Mouse (Mus musculus) forebrain, embryonic 13.5 days (tissue): ENCODE data around the gene Tspo. TPM values are rescaled to one million over a fixed set of nuclear protein-coding genes. Genes with fewer than 3 reads are reported as not detected.

Source experiments
- ATAC-seq: fragments of 200-750 bp; cut with Nextera tagmentation; 2 replicates; pipeline ENCODE4 v1.8.0; 2017
- H3K27ac ChIP-seq: fragments of 300-500 bp; sonication (generic); 2 replicates; pipeline ENCODE4 v1.5.1; 2015; ENCODE audit warnings: inconsistent platforms, mild to moderate bottlenecking, moderate library complexity
- H3K27me3 ChIP-seq: fragments of 300-500 bp; sonication (generic); 2 replicates; pipeline ENCODE4 v1.6.1; 2015; ENCODE audit warnings: mild to moderate bottlenecking, inconsistent platforms
- H3K36me3 ChIP-seq: fragments of 300-500 bp; sonication (generic); 2 replicates; pipeline ENCODE4 v1.6.1; 2015; ENCODE audit warnings: mild to moderate bottlenecking, inconsistent platforms; ENCODE audit not compliant: poor library complexity, severe bottlenecking
- H3K4me1 ChIP-seq: fragments of 300-500 bp; sonication (generic); 2 replicates; pipeline ENCODE4 v1.6.1; 2015; ENCODE audit warnings: inconsistent platforms
- H3K4me2 ChIP-seq: fragments of 300-500 bp; sonication (generic); 2 replicates; pipeline ENCODE4 v1.6.1; 2015; ENCODE audit warnings: inconsistent platforms, mild to moderate bottlenecking, moderate library complexity
- H3K4me3 ChIP-seq: fragments of 300-500 bp; sonication (generic); 2 replicates; pipeline ENCODE4 v1.5.1; 2015; ENCODE audit warnings: mild to moderate bottlenecking, inconsistent platforms
- H3K9ac ChIP-seq: fragments of 300-500 bp; sonication (generic); 2 replicates; pipeline ENCODE4 v1.6.1; 2015; ENCODE audit warnings: mild to moderate bottlenecking, inconsistent platforms
- H3K9me3 ChIP-seq: fragments of 300-500 bp; sonication (generic); replicated peaks from 2 replicates; pipeline ENCODE4 v1.6.1; 2016; ENCODE audit warnings: inconsistent platforms
- WGBS: fragments of 180-500 bp; shearing (Covaris S2); methylation state at CpG from one replicate; pipeline ENCODE4 v1.1.7; 2015; 5-methylcytosine and 5-hydroxymethylcytosine counted together
- polyA plus RNA-seq: library from polyadenylated mRNA; unstranded; fragments of >200 nt; fragmentation: Nextera tagmentation; extraction: Ambion mirVana; gene quantifications from 2 replicates; pipeline ENCODE4 v1.2.1, GENCODE M21; 2015

Gene Tspo
- polyA plus RNA-seq, 1 experiment from 2014 or later, result 12.2 TPM

DNA sequence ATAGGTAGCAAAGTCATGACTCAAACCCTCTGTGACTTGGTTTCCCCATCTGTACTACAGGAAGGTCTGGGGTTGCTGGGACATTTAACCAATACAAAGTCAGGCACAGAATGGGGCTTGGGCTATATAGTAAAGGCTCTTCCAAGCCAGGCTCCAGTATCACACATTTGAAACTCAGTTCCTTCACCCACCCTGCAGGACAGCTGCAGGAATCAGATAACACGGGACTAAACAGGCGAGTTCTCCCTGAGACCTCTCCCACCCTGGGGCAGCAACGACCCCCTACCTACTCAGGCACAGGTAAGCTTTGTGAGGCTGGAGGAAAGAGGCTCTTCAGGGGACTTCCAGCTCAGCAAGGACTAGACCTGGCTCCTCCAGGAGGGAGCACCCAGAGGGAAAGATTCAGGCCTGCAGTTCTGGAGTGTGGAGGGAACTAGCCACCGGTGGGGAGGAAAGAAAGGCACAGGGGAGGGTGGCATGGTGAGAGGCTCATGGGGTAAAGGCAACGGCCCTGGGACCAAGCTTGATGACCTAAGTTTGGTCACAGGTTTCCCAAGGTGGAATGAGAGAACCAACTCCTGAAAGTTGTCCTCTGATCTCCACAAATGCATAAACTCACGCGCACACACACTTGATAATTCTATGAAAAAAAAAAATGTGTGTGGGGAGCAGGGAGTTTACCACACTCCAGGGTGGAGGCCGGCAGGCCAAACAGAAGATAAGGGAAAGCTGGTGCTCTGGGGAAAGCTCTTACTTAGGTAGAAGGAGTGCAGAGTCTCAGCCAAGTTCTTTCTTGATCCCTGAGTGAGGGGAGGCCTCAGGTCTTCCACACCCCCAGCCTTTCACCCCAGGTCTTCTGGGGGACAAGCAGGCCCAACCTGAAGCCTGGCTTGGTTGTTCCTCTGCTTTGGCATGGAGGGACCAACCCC lies 29.1 kb downstream of the Tspo start:
- peaks cover 24% of the 10 kb centered on the region for H3K4me1 ChIP-seq
- no peak for ATAC-seq
- H3K9me3 ChIP-seq, result no peaks in the 10 kb centered on the region
- WGBS, result 88% methylated on average over 8 of the region's 8 CpGs
- H3K9ac ChIP-seq, result peak overlapping the region; percentile 84; the same call in 1 of the 2 replicates
- peak overlapping the region; percentile 84 for H3K4me2 ChIP-seq
- H3K27me3 ChIP-seq, result no peaks in the 10 kb centered on the region
- peaks cover 26% of the 10 kb centered on the region for H3K36me3 ChIP-seq
- H3K4me3 ChIP-seq, result no peak overlapping the region
- no peak overlapping the region for H3K27ac ChIP-seq

DNA sequence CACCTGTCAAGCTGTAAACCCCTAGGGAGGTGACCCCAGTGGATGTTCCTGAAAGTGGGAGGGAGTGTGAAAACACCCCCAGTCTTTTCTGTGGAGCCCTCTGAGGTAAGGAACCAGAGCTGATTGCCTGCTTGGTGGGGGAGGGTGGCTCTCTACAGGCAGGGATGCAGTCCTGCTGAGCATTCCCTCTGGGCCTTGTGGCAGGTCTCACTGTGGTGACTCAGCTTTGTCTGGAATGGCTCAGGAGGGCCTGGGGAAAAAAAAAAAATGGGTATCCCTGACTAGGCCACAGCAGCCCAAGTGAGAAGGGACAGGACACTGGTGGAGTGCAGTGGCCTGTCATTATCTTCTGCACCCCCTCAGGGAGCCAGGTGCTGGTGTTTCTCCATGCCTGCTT lies 29.8 kb downstream of the Tspo start:
- Histone ChIP-seq H3K27ac (no peak overlapping the region), H3K9me3 (no peaks in the 10 kb centered on the region), H3K36me3 (peaks cover 22% of the 10 kb centered on the region), H3K4me1 (peaks cover 24% of the 10 kb centered on the region), H3K27me3 (no peaks in the 10 kb centered on the region), H3K4me2 (peak overlapping the region; percentile 84), H3K4me3 (peak overlapping the region; percentile 81), H3K9ac (peak overlapping the region; percentile 84)
- no peak for ATAC-seq

DNA sequence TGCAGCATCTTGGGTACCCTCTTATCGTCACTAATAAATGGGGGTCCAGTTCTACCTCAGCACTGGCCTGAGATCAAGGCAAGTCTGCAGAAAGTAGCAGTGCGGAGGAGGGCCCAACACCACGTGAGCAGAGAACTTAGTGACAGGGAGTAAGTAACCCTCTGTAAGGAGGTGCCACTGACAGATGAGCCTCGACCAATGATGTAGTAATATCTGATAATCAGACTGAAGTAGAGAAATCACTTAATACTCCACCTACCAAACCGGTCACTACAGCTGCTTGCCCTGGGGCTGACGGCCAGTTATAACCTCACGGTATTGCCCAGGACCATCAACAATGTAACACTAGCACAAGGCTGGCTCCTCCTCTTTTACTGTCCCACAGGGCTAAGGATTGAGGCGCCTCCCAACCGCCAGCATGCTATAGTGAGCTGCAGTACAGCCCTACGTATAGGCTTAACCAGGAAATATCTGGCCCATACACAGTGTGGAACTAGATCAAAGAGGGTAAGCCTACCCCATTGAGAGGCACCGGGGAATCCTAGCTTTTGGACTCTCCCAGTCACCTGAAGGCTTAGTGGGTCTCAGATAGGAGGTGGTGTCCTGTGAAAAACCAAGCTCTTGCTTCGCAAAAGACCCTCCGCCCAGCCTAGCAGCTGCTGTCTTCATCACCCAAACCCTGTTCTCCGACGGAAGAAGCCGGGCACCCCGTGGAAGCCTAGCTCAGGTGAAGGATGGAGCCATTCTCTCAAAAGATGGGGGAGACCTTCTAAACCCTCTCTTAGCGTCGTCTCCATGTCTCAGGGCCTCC lies 30.5 kb downstream of the Tspo start:
- WGBS, result 10% methylated on average over 19 of the region's 19 CpGs
- H3K36me3 ChIP-seq, result peaks cover 17% of the 10 kb centered on the region
- peak; percentile 36; the same call in 1 of the 2 replicates for ATAC-seq
- H3K27me3 ChIP-seq, result no peaks in the 10 kb centered on the region
- no peaks in the 10 kb centered on the region for H3K9me3 ChIP-seq
- no peak overlapping the region for H3K27ac ChIP-seq
- H3K4me2 ChIP-seq, result peak overlapping the region; percentile 84
- H3K4me3 ChIP-seq, result peak overlapping the region; percentile 81
- peak overlapping the region; percentile 84 for H3K9ac ChIP-seq
- H3K4me1 ChIP-seq, result peaks cover 24% of the 10 kb centered on the region

DNA sequence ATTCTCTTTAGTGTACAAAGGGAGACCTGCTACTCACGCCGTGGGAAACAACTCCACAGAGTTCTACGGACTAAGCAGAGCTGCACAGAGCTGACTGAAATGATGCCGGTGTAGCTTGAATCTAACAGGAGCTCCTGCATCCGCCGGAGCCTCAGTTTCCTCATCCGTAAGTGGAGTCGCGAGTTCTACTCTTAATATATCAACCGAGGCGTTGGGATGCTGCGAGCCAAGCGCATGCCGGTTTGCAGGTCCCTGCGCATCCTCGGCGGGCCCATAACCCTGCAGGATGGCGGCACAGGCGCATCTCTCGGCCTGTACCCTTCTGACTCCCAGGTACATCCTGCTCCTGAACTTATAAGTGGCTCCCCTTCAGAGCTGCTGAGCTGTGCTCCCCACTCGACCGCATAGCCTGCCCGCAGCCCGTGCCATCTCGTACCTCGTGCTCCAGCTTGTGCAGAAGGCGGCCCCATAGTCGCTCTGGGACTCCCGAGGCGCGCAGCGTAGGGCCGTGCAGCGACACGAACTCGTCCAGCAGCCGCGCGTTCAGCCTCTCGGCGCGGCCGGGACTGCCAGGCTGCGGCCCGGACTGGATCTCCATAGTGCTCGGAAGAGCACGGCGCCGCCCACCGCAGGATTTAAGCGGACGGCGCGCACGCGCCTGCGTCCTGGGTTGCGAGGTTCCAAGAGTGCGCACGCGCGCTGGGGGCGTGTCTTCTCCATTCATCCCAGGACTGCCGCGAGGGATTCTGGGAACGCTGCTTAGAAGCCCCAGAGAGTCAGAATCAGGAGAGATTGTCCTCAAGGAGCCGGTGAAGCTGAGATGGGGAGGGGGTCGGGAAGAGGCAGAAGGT lies 31.3 kb downstream of the Tspo start, which contains the start of gene Ttll12:
Gene Ttll12, minus strand, starts transcription at position 645 of the 851 bp plus-strand sequence.
- Histone ChIP-seq H3K36me3 (peaks cover 15% of the 10 kb centered on the region), H3K4me1 (peaks cover 24% of the 10 kb centered on the region), H3K27me3 (no peaks in the 10 kb centered on the region), H3K4me2 (peak within 1 kb of the TSS; percentile 84), H3K9me3 (no peaks in the 10 kb centered on the region), H3K4me3 (peak within 1 kb of the TSS; percentile 81), H3K27ac (peak within 1 kb of the TSS; percentile 51), H3K9ac (peak within 1 kb of the TSS; percentile 84)
- peak; percentile 96 for ATAC-seq
- under 1% methylated on average over 62 of the region's 68 CpGs for WGBS

DNA sequence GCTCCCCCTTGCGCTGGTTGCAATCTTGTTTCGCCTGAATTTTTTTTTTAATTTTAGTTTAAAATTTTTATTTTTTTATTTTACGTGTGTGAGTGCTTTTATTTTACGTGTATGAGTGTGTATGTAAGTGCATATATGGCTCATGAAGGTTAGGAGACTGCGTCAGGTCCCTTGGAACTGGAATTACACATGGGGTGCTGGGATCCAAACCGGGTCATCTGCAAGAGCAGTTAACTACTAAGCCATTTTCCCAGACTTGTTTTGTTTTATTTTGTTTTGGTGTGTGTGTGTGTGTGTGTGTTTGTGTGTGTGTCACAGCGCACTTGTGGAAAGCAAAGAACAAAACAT lies 31.9 kb downstream of the Tspo start:
- Histone ChIP-seq H3K27ac (no peak overlapping the region), H3K4me2 (peak overlapping the region; percentile 84), H3K27me3 (no peaks in the 10 kb centered on the region), H3K4me1 (peaks cover 24% of the 10 kb centered on the region), H3K9ac (peak overlapping the region; percentile 84), H3K4me3 (peak overlapping the region; percentile 81), H3K36me3 (peaks cover 9% of the 10 kb centered on the region), H3K9me3 (no peaks in the 10 kb centered on the region)
- ATAC-seq, result peak; percentile 26; the same call in 1 of the 2 replicates
- WGBS, result 38% methylated on average over 7 of the region's 7 CpGs

DNA sequence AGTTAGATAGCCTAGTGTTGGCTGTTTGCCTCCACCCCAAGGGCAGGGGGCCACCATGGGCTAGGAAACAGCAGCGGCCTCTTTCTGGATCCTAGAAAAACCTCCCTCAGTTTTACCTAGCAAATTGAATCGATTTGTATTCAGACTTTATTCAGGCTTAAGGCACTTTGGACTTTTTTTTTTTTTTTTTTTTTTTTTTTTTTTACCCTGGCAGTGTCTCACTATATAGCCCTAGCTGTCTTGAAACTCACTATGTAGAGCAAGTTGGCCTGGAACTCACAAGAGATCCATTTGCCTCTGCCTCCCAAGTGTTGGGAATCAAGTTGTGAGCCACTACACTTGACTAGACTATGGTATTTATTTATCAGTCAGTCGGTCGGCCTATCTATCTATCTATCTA lies 33.4 kb downstream of the Tspo start:
- H3K9me3 ChIP-seq, result no peaks in the 10 kb centered on the region
- WGBS, result 91% methylated on average over 4 of the region's 4 CpGs
- no peak overlapping the region for H3K4me3 ChIP-seq
- ATAC-seq, result no peak
- H3K36me3 ChIP-seq, result no peaks in the 10 kb centered on the region
- H3K4me1 ChIP-seq, result peaks cover 24% of the 10 kb centered on the region
- no peaks in the 10 kb centered on the region for H3K27me3 ChIP-seq
- H3K27ac ChIP-seq, result no peak overlapping the region
- no peak overlapping the region for H3K9ac ChIP-seq
- H3K4me2 ChIP-seq, result no peak overlapping the region

DNA sequence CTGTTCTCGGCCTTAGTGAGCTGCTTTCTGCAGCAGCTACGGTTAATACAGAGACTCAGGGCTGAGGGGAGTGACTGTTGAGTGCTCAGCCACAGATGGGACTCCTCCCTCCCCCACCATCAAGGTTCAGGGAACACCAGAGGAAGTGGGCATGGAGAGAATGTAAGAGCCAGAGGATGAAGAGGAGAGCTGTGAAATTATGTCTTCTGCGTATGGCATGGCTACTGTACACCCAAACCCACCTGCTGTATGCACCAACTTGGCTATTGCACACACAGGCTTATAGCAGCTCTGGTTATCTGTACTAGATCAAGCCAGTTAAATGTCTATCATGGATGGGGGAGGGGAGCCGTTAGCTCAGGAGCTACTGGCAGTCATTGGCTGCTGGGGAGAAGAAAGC lies 37.8 kb downstream of the Tspo start:
- Histone ChIP-seq H3K9me3 (no peaks in the 10 kb centered on the region), H3K27ac (no peak overlapping the region), H3K4me3 (no peak overlapping the region), H3K9ac (no peak overlapping the region), H3K27me3 (no peaks in the 10 kb centered on the region), H3K4me2 (no peak overlapping the region), H3K4me1 (no peaks in the 10 kb centered on the region), H3K36me3 (no peaks in the 10 kb centered on the region)
- ATAC-seq, result no peak
- WGBS, result 79% methylated on average over 4 of the region's 4 CpGs

DNA sequence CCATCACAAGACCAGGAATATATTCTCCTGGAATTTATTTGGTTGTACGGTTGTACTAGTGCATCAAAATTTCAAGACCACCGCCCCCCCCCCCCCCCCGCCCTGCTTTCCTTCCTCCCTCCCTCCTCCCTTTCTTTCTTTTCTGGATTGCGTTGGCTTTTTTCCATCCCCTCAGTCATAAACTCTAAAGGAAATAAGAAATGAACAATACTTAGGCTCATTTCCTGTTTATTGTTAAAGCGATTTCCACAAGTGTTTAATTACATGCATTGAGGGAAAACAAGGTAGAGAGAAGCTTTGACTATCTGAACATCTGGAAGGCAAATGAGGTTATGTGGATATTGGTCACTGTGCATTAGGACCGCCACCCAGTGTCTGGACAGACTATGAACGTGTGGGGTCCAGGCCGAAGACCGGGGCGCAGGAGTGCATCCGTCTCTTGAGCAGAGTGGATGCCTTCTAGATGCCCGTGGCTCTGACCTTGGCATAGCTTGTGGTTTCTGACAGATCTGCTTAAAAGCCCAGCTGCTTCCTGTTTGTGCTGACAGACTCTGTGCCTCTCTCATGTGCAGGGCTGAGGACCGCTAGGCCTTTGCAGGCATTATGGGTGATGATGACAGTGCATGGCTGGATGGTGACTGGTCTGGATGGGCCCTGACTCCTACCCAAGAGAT lies 39.1 kb downstream of the Tspo start:
- ATAC-seq, result no peak
- Histone ChIP-seq H3K27ac (no peak overlapping the region), H3K27me3 (no peaks in the 10 kb centered on the region), H3K4me2 (no peak overlapping the region), H3K36me3 (no peaks in the 10 kb centered on the region), H3K4me3 (no peak overlapping the region), H3K9ac (no peak overlapping the region), H3K9me3 (no peaks in the 10 kb centered on the region), H3K4me1 (no peaks in the 10 kb centered on the region)
- 85% methylated on average over 12 of the region's 13 CpGs for WGBS

DNA sequence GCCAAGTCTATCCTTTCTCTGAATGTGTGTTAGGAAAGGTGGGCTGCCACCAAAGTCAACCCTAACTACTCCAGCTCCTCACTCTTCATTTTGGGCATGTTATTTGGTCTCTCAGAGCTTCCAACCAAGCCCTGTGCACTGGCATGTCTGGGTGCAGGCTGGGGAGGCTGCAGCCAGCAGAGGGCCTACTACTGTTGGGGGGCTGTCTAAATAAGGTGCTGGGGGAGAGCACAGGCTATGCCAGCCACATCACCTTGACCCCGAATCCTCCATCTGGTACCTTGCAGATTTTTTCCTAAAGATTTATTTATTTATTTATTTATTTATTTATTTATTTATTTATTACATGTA lies 39.6 kb downstream of the Tspo start:
- H3K9me3 ChIP-seq, result no peaks in the 10 kb centered on the region
- no peak overlapping the region for H3K4me2 ChIP-seq
- H3K9ac ChIP-seq, result no peak overlapping the region
- 92% methylated on average over 1 of the region's 1 CpGs for WGBS
- no peaks in the 10 kb centered on the region for H3K27me3 ChIP-seq
- no peak for ATAC-seq
- H3K4me3 ChIP-seq, result no peak overlapping the region
- no peaks in the 10 kb centered on the region for H3K4me1 ChIP-seq
- H3K36me3 ChIP-seq, result no peaks in the 10 kb centered on the region
- no peak overlapping the region for H3K27ac ChIP-seq

DNA sequence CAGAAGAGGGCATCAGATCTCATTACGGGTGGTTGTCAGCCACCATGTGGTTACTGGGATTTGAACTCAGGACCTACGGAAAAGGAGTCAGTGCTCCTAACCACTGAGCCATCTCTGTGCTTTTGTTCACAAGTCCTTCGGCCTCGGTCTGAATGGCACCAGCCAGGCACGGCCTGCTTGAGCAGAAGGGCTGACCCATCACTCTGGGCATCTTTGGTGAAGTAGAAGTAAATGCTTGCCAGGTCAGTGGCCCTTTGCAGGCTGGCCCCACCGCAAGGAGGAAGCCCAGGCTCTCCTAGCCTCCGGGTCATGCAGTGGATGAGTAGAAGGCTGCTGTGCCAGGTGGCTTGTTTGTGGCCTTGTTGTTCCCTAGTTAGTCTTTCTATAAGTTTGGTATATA lies 40.0 kb downstream of the Tspo start:
- no peak overlapping the region for H3K4me3 ChIP-seq
- no peak overlapping the region for H3K9ac ChIP-seq
- H3K4me1 ChIP-seq, result no peaks in the 10 kb centered on the region
- no peaks in the 10 kb centered on the region for H3K27me3 ChIP-seq
- H3K9me3 ChIP-seq, result no peaks in the 10 kb centered on the region
- no peak for ATAC-seq
- 0 out of 2 replicates have a peak, but pooled peaks cover 3% of the 10 kb centered on the region for H3K36me3 ChIP-seq
- 93% methylated on average over 7 of the region's 7 CpGs for WGBS
- no peak overlapping the region for H3K27ac ChIP-seq
- H3K4me2 ChIP-seq, result no peak overlapping the region

DNA sequence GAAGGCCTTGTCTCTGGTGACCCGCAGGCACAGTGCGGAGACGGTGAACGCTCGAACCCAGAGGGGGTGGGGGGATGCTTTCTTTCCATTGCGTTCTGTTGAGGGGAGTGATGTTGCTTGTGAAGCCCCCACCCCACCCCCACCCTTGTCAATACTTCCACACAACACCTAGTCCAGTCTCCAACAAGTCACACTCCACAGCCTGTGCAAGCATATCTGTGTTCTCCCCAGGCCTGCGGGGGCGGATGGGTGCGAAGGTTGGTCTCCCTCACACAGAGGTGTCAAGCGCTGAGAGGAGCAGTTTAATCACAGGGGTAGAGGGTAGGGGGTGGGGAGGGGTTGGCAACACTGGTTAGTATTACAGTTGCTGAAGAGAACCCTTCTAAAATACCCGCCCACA lies 42.8 kb downstream of the Tspo start:
- Histone ChIP-seq H3K4me3 (no peak overlapping the region), H3K36me3 (0 out of 2 replicates have a peak, but pooled peaks cover 4% of the 10 kb centered on the region), H3K4me2 (no peak overlapping the region), H3K27me3 (no peaks in the 10 kb centered on the region), H3K4me1 (no peaks in the 10 kb centered on the region), H3K9me3 (no peaks in the 10 kb centered on the region), H3K9ac (no peak overlapping the region), H3K27ac (no peak overlapping the region)
- ATAC-seq, result no peak; the same call in 1 of the 2 replicates
- WGBS, result 89% methylated on average over 11 of the region's 11 CpGs
